Mouse (Mus musculus) forebrain, embryonic 10.5 days (tissue): Measurements from ENCODE around the gene Hsf5. TPM values are rescaled to one million over a fixed set of nuclear protein-coding genes. Genes with fewer than 3 reads are reported as not detected.

Source experiments
- polyA plus RNA-seq: library from polyadenylated mRNA; unstranded; fragments of >200 nt; fragmentation: Nextera tagmentation; extraction: Ambion mirVana; gene quantifications from 2 replicates; pipeline ENCODE4 v1.2.1, GENCODE M21; 2016

Gene Hsf5
- polyA plus RNA-seq, 1 experiment from 2014 or later: 0.31 TPM

Other genes with a start within 250 kb of the Hsf5 start
- 13.3 and 15.1 TPM in 2 replicates for gene Rad51c, start 212.2 kb upstream of the Hsf5 start, polyA plus RNA-seq
- not detected in 2 replicates for gene Tex14, start 212.1 kb upstream of the Hsf5 start, polyA plus RNA-seq
- gene Gm11492, start 50.5 kb upstream of the Hsf5 start, polyA plus RNA-seq: not detected in 2 replicates
- 7.6 and 8.1 TPM in 2 replicates for gene Sept4, start 48.3 kb upstream of the Hsf5 start, polyA plus RNA-seq
- gene Mtmr4, start 25.0 kb upstream of the Hsf5 start, polyA plus RNA-seq: 62.4 and 66.2 TPM in 2 replicates
- gene Rnf43, start 45.6 kb downstream of the Hsf5 start, polyA plus RNA-seq: 1.1 and 1.9 TPM in 2 replicates
- gene Supt4a, start 120.4 kb downstream of the Hsf5 start, polyA plus RNA-seq: 153 and 160 TPM in 2 replicates
- gene Tspoap1, start 143.4 kb downstream of the Hsf5 start, polyA plus RNA-seq: 11.0 and 11.1 TPM in 2 replicates
- gene Mpo, start 176.4 kb downstream of the Hsf5 start, polyA plus RNA-seq: 4.5 and 5.1 TPM in 2 replicates
- gene Lpo, start 211.1 kb downstream of the Hsf5 start, polyA plus RNA-seq: 0.06 and 0.14 TPM in 2 replicates
- gene Mks1, start 236.1 kb downstream of the Hsf5 start, polyA plus RNA-seq: 17.6 and 18.5 TPM in 2 replicates